Mouse (Mus musculus): ENCODE measurements around the gene Rin3. TPM values are rescaled to one million over a fixed set of nuclear protein-coding genes. Genes with fewer than 3 reads are reported as not detected.

The Rin3 gene
- polyA plus RNA-seq, 1 experiment: 25.4 TPM

GRCm38 (mm10) chr12:102367075-102367474, 84.2 kb downstream of the Rin3 start:
- WGBS: 70% methylated on average over 3 of the region's 3 CpGs
- H3K27me3 ChIP-seq (ENCODE audit: control insufficient read depth, insufficient read depth, low read length): no peaks in the 10 kb centered on the region
- no peak overlapping the region for H3K4me3 ChIP-seq (ENCODE audit: control insufficient read depth, insufficient read depth, low read length)
- H3K27ac ChIP-seq (ENCODE audit: control insufficient read depth, insufficient read depth, low read length): peak overlapping the region; percentile 52
- TF ChIP-seq CTCF (IDR thresholded peaks at IDR 0.05; ENCODE audit: borderline replicate concordance, control insufficient read depth, extremely low read depth, insufficient read depth, low read length, poor library complexity): no peak
- TF ChIP-seq POLR2A (IDR thresholded peaks at IDR 0.05; ENCODE audit: control insufficient read depth, extremely low read depth, insufficient read depth, low read length, poor library complexity): no peak
- DNase-seq: no peak
- H3K36me3 ChIP-seq (ENCODE audit: control insufficient read depth, insufficient read depth, low read length): no peaks in the 10 kb centered on the region; the same call in 1 of the 2 replicates
- H3K4me1 ChIP-seq (replicated peaks; ENCODE audit: control insufficient read depth, insufficient read depth, low read length): peaks cover 59% of the 10 kb centered on the region

- Histone ChIP-seq H3K4me3 (ENCODE audit: control insufficient read depth, insufficient read depth, low read length) (peak overlapping the region; percentile 43), H3K36me3 (ENCODE audit: control insufficient read depth, insufficient read depth, low read length) (no peaks in the 10 kb centered on the region), H3K4me1 (replicated peaks; ENCODE audit: control insufficient read depth, insufficient read depth, low read length) (peaks cover 64% of the 10 kb centered on the region), H3K27me3 (ENCODE audit: control insufficient read depth, insufficient read depth, low read length) (no peaks in the 10 kb centered on the region), H3K27ac (ENCODE audit: control insufficient read depth, insufficient read depth, low read length) (peak overlapping the region; percentile 84)
- no peak for TF ChIP-seq POLR2A (IDR thresholded peaks at IDR 0.05; ENCODE audit: control insufficient read depth, extremely low read depth, insufficient read depth, low read length, poor library complexity)
- TF ChIP-seq CTCF (IDR thresholded peaks at IDR 0.05; ENCODE audit: borderline replicate concordance, control insufficient read depth, extremely low read depth, insufficient read depth, low read length, poor library complexity): no peak
- 15% methylated on average over 7 of the region's 7 CpGs for WGBS
- peak; percentile 68 for DNase-seq
Observed at GRCm38 (mm10) chr12:102368066-102368465, 85.2 kb downstream of the Rin3 start.

- DNase-seq: peak; percentile 37
- Histone ChIP-seq H3K27ac (ENCODE audit: control insufficient read depth, insufficient read depth, low read length) (peak overlapping the region; percentile 84), H3K4me3 (ENCODE audit: control insufficient read depth, insufficient read depth, low read length) (peak overlapping the region; percentile 43), H3K36me3 (ENCODE audit: control insufficient read depth, insufficient read depth, low read length) (0 out of 2 replicates have a peak, but pooled peaks cover 2% of the 10 kb centered on the region), H3K27me3 (ENCODE audit: control insufficient read depth, insufficient read depth, low read length) (no peaks in the 10 kb centered on the region), H3K4me1 (replicated peaks; ENCODE audit: control insufficient read depth, insufficient read depth, low read length) (peaks cover 64% of the 10 kb centered on the region)
- no peak for TF ChIP-seq CTCF (IDR thresholded peaks at IDR 0.05; ENCODE audit: borderline replicate concordance, control insufficient read depth, extremely low read depth, insufficient read depth, low read length, poor library complexity)
- no peak for TF ChIP-seq POLR2A (IDR thresholded peaks at IDR 0.05; ENCODE audit: control insufficient read depth, extremely low read depth, insufficient read depth, low read length, poor library complexity)
- 33% methylated on average over 14 of the region's 14 CpGs for WGBS
Observed at GRCm38 (mm10) chr12:102368556-102368955, 85.7 kb downstream of the Rin3 start.

- Histone ChIP-seq H3K27ac (ENCODE audit: control insufficient read depth, insufficient read depth, low read length) (no peak overlapping the region), H3K4me3 (ENCODE audit: control insufficient read depth, insufficient read depth, low read length) (peak overlapping the region; percentile 43)
- 32% methylated on average over 22 of the region's 22 CpGs for WGBS
Observed at GRCm38 (mm10) chr12:102369488-102370235, 86.8 kb downstream of the Rin3 start.

GRCm38 (mm10) chr12:102370931-102371500, 88.2 kb downstream of the Rin3 start:
- WGBS: 57% methylated on average over 4 of the region's 4 CpGs
- H3K27me3 ChIP-seq (ENCODE audit: control insufficient read depth, insufficient read depth, low read length): no peaks in the 10 kb centered on the region
- no peak overlapping the region for H3K4me3 ChIP-seq (ENCODE audit: control insufficient read depth, insufficient read depth, low read length)
- TF ChIP-seq POLR2A (IDR thresholded peaks at IDR 0.05; ENCODE audit: control insufficient read depth, extremely low read depth, insufficient read depth, low read length, poor library complexity): no peak
- TF ChIP-seq CTCF (IDR thresholded peaks at IDR 0.05; ENCODE audit: borderline replicate concordance, control insufficient read depth, extremely low read depth, insufficient read depth, low read length, poor library complexity): no peak
- peaks cover 57% of the 10 kb centered on the region for H3K4me1 ChIP-seq (replicated peaks; ENCODE audit: control insufficient read depth, insufficient read depth, low read length)
- H3K27ac ChIP-seq (ENCODE audit: control insufficient read depth, insufficient read depth, low read length): 0 out of 2 replicates have a peak overlapping the region, but pooled peaks have one; percentile 27
- peaks cover 14% of the 10 kb centered on the region; the same call in 1 of the 2 replicates for H3K36me3 ChIP-seq (ENCODE audit: control insufficient read depth, insufficient read depth, low read length)
- no peak for DNase-seq

More at GRCm38 (mm10) chr12:102369488-102370235, 86.8 kb downstream of the Rin3 start:
- DNase-seq: no peak
- peaks cover 5% of the 10 kb centered on the region; the same call in 1 of the 2 replicates for H3K36me3 ChIP-seq (ENCODE audit: control insufficient read depth, insufficient read depth, low read length)
- TF ChIP-seq CTCF (IDR thresholded peaks at IDR 0.05; ENCODE audit: borderline replicate concordance, control insufficient read depth, extremely low read depth, insufficient read depth, low read length, poor library complexity) (no peak), POLR2A (IDR thresholded peaks at IDR 0.05; ENCODE audit: control insufficient read depth, extremely low read depth, insufficient read depth, low read length, poor library complexity) (no peak)
- no peaks in the 10 kb centered on the region for H3K27me3 ChIP-seq (ENCODE audit: control insufficient read depth, insufficient read depth, low read length)
- H3K4me1 ChIP-seq (replicated peaks; ENCODE audit: control insufficient read depth, insufficient read depth, low read length): peaks cover 64% of the 10 kb centered on the region

- no peak overlapping the region for H3K4me3 ChIP-seq (ENCODE audit: control insufficient read depth, insufficient read depth, low read length)
- WGBS: 96% methylated on average over 3 of the region's 3 CpGs
- H3K36me3 ChIP-seq (ENCODE audit: control insufficient read depth, insufficient read depth, low read length): peaks cover 19% of the 10 kb centered on the region
- H3K27ac ChIP-seq (ENCODE audit: control insufficient read depth, insufficient read depth, low read length): no peak overlapping the region
- peaks cover 44% of the 10 kb centered on the region for H3K4me1 ChIP-seq (replicated peaks; ENCODE audit: control insufficient read depth, insufficient read depth, low read length)
- no peaks in the 10 kb centered on the region for H3K27me3 ChIP-seq (ENCODE audit: control insufficient read depth, insufficient read depth, low read length)
- TF ChIP-seq POLR2A (IDR thresholded peaks at IDR 0.05; ENCODE audit: control insufficient read depth, extremely low read depth, insufficient read depth, low read length, poor library complexity) (no peak), CTCF (IDR thresholded peaks at IDR 0.05; ENCODE audit: borderline replicate concordance, control insufficient read depth, extremely low read depth, insufficient read depth, low read length, poor library complexity) (no peak)
- DNase-seq: no peak
Observed at GRCm38 (mm10) chr12:102372322-102372721, 89.5 kb downstream of the Rin3 start.
